Mouse (Mus musculus) ZHBTc4 (cell line): ENCODE results near the gene H2-DMb2.

ENCODE experiments used
- DNase-seq: peaks from one replicate; pipeline ENCODE4 v3.0.0-alpha.2; 2011; ENCODE audit warnings: low read depth, low spot score

The H2-DMb2 gene

GRCm38 (mm10) chr17:34118873-34119248 lies 24.2 kb upstream of the H2-DMb2 start:
- DNase-seq, result no peak

DNA sequence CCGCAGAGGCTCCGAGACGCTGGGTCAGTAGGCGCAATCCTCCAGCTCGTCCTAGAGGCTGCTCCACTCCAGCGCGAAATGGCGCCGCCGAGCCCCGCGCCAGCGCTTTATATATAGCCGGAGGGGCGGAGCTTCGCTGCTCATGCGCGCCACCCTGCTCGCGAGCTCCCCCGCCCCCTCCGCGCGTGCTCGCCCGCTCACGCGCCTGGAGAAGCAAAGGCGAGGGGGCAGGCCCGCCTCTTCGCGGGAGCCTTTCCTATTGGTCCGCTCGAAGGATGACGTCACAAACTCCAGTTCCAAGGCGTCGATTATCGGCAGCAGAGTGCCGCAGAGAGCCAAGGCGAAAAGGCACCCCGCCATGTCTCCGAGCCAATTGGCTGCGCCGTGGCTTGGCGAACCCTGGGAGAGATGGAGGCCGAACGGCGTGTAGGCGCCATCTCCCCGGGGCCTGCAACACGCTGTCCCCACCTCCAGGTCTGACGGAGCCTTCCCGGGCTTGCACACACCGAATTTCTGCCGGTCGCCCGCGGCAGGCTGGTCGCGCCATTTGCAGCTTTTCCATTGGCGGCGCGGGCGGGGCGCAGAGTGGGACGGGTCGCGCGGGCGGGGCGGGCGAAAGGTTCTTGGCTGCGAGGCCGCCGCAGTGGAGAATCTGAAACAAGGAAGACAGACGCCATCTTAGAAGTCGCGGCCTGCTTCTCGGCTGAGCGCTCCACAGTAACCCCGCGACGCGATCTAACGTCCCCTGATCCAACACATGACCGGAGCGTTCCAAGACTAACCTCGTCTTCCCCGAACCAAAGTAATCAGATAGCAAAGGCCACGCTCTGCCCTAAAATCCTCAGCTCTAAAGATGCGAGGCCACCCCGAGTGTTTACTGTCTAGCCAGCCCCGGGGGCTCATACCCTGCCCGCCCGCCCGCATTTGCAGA lies 23.6 kb upstream of the H2-DMb2 start, which contains the start of gene H2-DMa:
Gene H2-DMa, plus strand, starts transcription at position 293 of the 931 bp plus-strand sequence.
- peak; percentile 99 for DNase-seq

GRCm38 (mm10) chr17:34120180-34120723 lies 22.9 kb upstream of the H2-DMb2 start:
- DNase-seq, result peak; percentile 95

- peak; percentile 93 for DNase-seq
Measured at GRCm38 (mm10) chr17:34120814-34121171, 22.3 kb upstream of the H2-DMb2 start.

DNA sequence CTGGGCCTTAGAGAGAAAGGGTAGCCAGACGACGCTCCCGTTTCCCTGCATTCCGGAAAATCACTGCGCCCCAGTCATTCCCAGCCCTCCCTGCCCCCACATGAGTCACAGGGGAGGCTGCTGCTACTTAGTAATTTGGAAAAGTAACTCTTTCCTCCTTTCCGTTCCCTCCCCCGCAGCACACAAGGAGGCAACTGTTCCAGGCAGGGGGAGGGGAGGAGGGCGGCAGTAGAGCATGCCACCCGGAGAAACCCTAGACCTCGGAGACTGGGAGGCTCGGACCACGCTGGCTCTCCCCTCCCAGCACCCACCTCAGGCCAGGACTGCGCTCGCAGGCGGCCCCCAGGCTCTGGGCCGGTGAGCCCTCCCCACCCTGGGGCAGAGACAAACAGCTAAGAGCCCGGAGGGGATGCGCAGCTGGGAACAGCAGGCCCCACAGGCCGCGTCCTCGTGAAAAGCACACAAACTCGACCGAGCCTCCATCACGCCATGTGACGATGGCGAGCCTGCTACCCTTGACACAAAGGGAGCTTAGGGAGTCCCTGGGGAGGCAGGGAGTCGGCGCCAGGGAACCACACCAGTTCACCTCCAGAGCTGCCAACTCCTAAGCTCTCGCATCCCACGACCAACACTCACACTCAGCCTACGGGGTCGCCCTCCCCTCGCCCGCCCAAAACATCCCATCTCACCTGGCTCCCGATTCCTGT lies 21.8 kb upstream of the H2-DMb2 start:
- peak; percentile 90 for DNase-seq

DNA sequence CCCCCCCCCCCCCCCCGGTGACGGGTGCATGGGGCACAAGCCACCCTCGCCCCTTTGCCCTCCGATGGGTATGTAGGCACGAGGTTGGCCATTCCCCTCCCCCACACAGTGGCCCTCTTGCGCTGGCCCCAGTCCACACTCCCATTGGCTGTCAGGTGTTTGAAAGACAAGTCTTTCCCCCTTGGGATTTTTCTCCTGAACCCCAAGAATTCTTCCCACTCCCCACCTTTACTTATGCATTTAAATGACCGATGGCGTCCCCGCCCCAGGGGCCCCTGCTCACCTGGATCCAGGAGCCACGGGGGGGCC lies 21.3 kb upstream of the H2-DMb2 start:
- DNase-seq, result peak; percentile 75

- DNase-seq, result peak; percentile 97
Measured at GRCm38 (mm10) chr17:34122188-34122984, 20.7 kb upstream of the H2-DMb2 start, which contains the start of gene Brd2. Gene Brd2, minus strand, starts transcription at chr17:34122634.

DNA sequence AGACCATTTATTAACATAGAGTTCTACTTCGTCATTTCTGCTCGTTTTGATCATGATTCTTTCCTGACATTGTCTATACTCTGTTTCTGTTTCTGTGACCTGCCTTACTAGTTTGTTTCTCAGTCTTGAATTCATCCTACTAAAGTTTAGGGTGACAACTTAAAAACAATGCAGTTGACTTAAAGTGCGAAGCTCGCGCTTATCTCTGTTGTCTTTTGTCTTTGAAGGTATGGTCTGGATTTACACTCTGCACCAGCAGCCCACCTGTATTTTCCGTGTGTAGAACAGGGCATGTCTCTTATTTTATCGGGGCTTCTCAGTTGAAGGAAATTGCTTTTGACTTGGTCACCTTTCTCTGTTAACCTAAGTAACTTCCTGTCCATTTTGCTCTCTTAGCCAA lies 20.0 kb upstream of the H2-DMb2 start:
- DNase-seq, result no peak

DNA sequence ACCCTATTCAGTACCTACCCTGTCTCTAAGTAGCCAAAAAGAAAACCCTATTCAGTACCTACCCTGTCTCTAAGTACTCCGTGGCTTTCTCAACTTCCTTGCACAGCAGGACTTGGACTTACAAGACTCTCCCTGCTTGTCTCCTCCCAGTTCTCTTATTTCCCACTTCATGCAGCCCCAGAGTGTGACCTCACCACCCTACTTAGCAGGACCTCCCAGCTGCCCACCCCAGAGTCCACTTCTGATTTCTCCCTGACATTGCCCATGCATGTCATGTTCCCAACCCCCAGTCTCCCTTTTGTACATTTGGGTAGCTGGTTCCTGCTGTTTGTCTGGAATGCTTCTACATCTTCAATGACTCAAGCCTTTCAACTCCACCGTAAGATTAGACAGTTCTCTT lies 19.6 kb upstream of the H2-DMb2 start:
- peak; percentile 52 for DNase-seq

DNA sequence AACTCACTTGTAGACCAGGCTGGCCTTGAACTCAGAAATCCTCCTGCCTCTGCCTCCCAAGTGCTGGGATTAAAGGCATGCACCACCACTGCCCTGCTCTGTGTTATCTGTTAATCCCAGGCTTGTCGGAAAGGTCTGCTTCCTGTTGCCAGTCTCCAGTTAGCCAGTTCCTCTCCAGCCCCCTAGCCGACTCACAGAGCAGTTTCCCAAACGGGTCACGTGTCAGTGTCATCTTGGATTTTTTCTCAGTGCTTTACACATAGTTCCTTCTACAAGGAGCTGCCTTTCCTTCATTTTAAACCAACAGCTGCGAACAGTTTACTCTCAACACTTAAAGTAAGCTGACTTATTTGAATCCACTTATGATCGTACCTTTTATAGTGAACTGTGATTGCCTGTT lies 18.5 kb upstream of the H2-DMb2 start:
- DNase-seq, result no peak

DNA sequence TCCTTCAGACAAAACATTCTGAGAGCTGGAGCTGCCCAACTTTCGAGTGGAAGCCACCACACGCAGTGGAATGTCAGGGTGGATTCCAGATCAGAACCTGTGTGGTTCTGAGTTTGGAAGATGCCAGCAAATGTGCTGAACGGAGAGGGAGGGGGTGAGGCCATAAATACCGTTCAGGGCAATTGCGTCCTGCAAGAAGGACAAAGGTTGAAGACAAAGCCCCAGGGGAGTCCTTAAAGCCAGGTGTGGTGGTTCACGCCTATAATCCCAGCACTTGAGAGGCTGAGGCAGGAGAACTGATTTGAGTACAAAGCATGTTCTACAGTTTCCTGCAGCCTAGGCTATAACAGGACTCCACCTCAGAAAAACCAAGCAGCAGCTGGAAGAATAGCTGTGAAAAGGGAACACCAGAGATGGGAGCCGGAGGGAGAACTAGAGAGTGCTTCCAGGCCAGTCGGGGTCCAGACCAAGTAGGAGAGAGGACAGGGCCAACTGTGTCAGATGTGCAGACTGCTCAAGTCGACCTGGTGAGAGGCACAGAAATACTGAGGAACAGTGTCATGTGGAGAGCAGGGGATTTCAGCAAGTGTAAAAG lies 16.2 kb upstream of the H2-DMb2 start:
- peak; percentile 64 for DNase-seq

GRCm38 (mm10) chr17:34127475-34127874 lies 15.6 kb upstream of the H2-DMb2 start:
- peak; percentile 69 for DNase-seq

DNA sequence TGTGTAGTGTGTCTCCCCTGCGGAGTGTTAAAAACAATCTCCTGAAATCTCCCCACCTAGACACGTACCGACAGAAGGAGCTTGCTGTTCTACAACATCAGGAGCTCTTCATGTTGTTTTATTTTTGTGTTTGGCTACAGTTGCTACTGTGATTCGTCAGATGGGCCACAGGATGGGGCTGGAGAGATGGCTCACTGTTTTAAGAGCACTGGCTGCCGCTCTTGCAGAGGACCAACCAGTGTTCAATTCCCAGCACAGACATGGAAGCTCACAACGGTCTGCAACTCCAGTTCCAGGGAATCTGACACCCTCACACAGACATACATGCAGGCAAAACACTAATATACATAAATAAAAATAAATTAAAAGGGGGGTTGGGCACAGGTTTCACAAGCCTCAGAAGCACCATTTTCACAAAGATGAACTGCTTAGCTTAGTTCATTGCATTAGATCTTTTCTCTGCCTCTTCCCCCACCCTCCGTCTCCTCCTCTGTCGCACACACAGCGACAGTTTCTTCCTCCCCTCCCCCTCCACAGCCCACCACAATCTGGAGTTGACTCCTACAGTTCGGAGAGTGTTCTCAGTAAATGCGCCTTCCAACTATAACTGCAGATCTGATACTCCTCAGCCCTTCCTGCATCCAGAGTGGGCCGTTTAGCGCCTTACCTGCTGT lies 14.7 kb upstream of the H2-DMb2 start:
- no peak for DNase-seq

DNA sequence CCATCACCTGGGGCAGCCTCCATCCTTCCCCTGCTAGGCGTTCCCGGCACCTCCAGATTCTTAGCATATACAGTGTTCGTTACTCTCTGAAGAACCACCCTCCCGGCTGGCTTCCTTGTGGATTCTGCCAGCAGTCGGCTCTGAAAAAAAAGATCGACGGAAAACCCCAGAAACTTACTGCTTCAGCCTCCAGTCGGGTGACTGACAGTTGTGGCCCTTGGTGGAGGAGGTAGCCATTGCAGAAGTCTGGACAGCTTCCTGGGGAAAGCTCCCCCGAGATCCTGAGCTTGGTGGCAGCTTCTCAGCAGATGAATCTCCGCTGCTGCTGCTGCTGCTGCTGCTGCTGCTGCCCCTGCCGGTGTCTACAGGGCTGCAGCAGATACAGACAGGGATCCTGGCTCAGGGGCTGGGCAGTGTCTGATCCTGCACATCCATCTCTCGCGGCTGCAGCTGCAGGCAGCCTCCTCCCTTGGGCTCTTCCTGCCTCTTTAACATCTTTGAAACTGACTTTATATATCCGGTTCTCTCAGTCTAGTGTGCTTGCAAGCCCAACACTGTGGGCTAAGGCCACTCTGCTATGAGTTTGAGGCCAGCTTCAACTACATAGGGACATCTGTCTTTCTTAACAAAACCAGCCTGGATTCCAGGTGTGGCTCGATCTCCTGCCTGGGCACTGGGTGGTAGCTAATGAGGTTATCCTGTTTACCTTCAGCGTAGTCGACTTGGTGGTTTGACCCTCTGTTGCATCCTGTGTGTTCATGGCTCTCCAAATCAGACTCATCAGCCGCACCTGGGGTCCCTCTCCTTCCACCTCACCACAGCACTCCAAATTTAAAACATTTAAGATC lies 13.9 kb upstream of the H2-DMb2 start:
- no peak for DNase-seq

DNA sequence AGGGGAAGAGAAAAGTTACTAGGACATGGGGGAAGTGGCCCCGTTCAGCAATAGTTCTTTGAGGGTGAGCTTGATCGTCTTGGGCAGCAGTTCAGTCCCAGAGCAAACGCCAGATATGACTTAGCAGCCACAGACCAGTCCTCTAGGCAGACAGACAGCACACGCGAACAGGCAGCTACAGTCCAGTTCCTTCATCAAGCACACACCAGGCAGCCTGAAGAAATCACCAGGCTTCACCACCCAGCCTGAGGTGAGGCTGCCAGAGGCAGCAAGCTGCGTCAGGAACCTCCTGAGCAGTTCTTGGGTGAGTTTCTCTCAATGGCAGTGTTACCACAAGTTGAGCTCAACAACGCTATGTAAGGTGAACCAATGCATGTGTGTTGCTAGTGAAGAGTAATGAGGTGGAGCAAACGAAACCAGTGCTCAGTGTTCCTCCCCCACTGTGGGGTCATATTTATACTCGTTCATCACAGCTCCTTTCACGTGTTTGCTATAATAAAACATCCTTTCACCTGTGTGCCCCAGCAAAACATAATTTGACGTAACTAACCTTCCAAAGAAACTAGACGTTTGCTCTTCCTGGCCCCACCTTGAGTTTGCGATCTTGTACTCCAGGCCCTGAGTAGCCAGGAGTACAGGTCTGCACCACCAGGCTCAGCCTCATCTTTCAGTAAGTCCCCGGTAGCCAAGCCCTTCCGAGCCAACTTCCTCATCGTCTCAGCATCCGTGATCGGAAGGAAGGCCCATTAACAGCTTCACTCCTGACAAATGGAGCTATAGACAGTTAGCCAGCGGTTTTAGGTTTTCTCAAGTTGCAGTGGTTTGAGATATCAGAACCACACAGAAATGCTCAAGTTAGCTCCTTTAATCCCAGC lies 12.8 kb upstream of the H2-DMb2 start:
- no peak for DNase-seq

- DNase-seq, result no peak
Measured at GRCm38 (mm10) chr17:34131911-34132310, 11.2 kb upstream of the H2-DMb2 start.

DNA sequence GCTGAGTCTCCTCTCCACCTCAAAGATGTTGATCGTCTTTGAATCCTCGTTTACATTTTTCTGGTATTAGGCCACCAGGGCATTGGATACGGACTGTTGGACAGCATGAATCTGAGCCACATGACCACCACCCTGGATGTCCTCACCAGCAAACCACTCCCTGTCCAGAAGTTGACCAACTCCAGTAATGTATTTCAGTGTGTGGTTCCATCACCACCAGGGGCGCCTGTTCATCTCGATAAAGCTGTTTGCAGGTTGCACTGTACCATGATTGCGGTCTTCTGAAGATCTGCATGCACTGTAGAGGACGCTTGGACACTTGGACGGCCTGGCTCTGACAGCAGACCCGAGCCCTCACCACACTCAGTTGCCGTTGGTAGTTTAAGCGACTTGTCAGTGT lies 9.8 kb upstream of the H2-DMb2 start:
- peak; percentile 43 for DNase-seq

DNA sequence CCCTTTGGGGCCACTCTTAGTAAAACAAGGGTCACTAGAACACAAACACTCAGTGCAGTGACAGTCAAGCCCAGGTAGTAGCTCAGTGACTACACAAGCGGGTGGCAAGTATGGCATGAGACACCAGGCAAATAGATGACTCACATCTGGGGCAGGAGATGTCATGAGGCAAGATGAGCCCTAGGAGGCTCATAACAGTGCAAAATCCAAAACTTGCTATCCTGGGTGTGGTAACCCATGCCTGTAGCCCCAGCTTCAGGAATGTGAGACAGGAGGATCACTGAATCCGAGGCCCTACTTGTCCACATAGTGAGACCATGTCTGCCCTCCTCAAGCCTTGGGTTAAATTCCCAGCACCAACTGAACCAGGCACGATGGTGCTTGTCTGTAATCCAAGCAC lies 8.7 kb upstream of the H2-DMb2 start:
- DNase-seq, result no peak
